Mouse (Mus musculus) kidney, postnatal 0 days (tissue): Measurements from ENCODE around the gene Wdr83os. TPM values are rescaled to one million over a fixed set of nuclear protein-coding genes. Genes with fewer than 3 reads are reported as not detected.
"Not testable (repeated sequence)": the region's sequence is repeated elsewhere in the genome, so short reads cannot be mapped to it uniquely, and the experiment has no call there.

Experiments
- ATAC-seq: fragments of 200-750 bp; cut with Nextera tagmentation; replicated peaks from 2 replicates; pipeline ENCODE4 v1.8.0; 2017; ENCODE audit warnings: low read depth, moderate number of reproducible peaks, moderate TSS enrichment, moderate library complexity; ENCODE audit not compliant: low FRiP score
- DNase-seq: peaks from one replicate; pipeline ENCODE4 v3.0.0-alpha.2; 2016; ENCODE audit warnings: low spot score
- H3K27ac ChIP-seq: fragments of 300-500 bp; sonication (generic); 2 replicates; pipeline ENCODE4 v1.5.1; 2014; ENCODE audit warnings: mild to moderate bottlenecking
- H3K27me3 ChIP-seq: fragments of 300-500 bp; sonication (generic); 2 replicates; pipeline ENCODE4 v1.6.1; 2014; ENCODE audit warnings: low read length, mixed read lengths; ENCODE audit not compliant: insufficient read depth
- H3K36me3 ChIP-seq: fragments of 300-500 bp; sonication (generic); 2 replicates; pipeline ENCODE4 v1.6.1; 2014; ENCODE audit warnings: low read length, mixed read lengths; ENCODE audit not compliant: insufficient read depth
- H3K4me1 ChIP-seq: fragments of 300-500 bp; sonication (generic); replicated peaks from 2 replicates; pipeline ENCODE4 v1.6.1; 2014; ENCODE audit warnings: antibody characterized with exemption, low read length, mixed read lengths; ENCODE audit not compliant: insufficient read depth
- H3K4me2 ChIP-seq: fragments of 300-500 bp; sonication (generic); 2 replicates; pipeline ENCODE4 v1.6.1; 2014; ENCODE audit warnings: mild to moderate bottlenecking, low read length, moderate library complexity, mixed read lengths
- H3K4me3 ChIP-seq: fragments of 300-500 bp; sonication (generic); replicated peaks from 2 replicates; pipeline ENCODE4 v1.5.1; 2014; ENCODE audit warnings: low read depth, low read length
- H3K9ac ChIP-seq: fragments of 300-500 bp; sonication (generic); 2 replicates; pipeline ENCODE4 v1.6.1; 2014; ENCODE audit warnings: low read depth, low read length
- H3K9me3 ChIP-seq: fragments of 300-500 bp; sonication (generic); replicated peaks from 2 replicates; pipeline ENCODE4 v1.6.1; 2016; ENCODE audit warnings: low read length, inconsistent platforms, mixed read lengths
- CTCF ChIP-seq: IDR thresholded peaks from 2 replicates; pipeline ENCODE4 v1.5.1; 2016; ENCODE audit warnings: antibody characterized with exemption, low read depth, mild to moderate bottlenecking, moderate library complexity
- WGBS: fragments of 180-500 bp; shearing (Covaris S2); extraction: QIAGEN DNeasy Blood & Tissue Kit; methylation state at CpG from one replicate; pipeline ENCODE4 v1.1.7; 2014; 5-methylcytosine and 5-hydroxymethylcytosine counted together
- polyA plus RNA-seq: library from polyadenylated mRNA; unstranded; fragments of >200 nt; fragmentation: Nextera tagmentation; extraction: Ambion mirVana; gene quantifications from 2 replicates; pipeline ENCODE4 v1.2.1, GENCODE M21; 2015

Gene Wdr83os
- polyA plus RNA-seq, 1 experiment from 2014 or later, result 152 TPM

DNA sequence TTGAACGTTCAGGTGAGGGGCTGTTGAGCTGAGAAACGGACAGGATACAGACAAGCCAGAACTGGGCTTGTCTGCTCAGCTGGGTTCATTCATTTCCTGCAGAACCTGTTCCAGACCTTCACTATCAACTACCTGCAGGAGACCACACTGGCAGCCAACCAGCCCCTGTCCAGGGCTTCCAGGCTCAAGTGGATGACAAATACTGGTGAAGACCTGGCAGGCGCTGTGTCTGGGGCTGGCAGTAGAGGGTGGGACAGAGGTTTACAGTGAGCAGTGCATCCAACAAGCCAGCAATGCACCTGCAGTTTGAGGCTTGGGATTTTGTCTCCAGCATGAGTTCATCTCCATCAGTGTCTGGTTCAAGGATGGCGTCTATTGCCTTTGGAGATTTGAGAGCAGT is 16.3 kb downstream of the Wdr83os start:
- ATAC-seq (no peak), DNase-seq (no peak)
- H3K27ac ChIP-seq, result no peak overlapping the region
- H3K9ac ChIP-seq, result no peak overlapping the region
- no peak overlapping the region for H3K4me3 ChIP-seq
- TF ChIP-seq CTCF, result no peak
- WGBS, result 88% methylated on average over 4 of the region's 4 CpGs
- H3K27me3 ChIP-seq, result no peaks in the 10 kb centered on the region
- H3K4me2 ChIP-seq, result no peak overlapping the region
- no peaks in the 10 kb centered on the region for H3K9me3 ChIP-seq
- H3K36me3 ChIP-seq, result peaks cover 40% of the 10 kb centered on the region
- H3K4me1 ChIP-seq, result no peaks in the 10 kb centered on the region

GRCm38 (mm10) chr8:85100076-85100665 is 19.6 kb downstream of the Wdr83os start:
- Histone ChIP-seq H3K9ac (no peak overlapping the region), H3K27ac (no peak overlapping the region), H3K36me3 (peaks cover 26% of the 10 kb centered on the region), H3K4me3 (no peak overlapping the region), H3K4me1 (no peaks in the 10 kb centered on the region), H3K4me2 (no peak overlapping the region), H3K9me3 (no peaks in the 10 kb centered on the region), H3K27me3 (no peaks in the 10 kb centered on the region)
- WGBS, result 89% methylated on average over 4 of the region's 4 CpGs
- DNase-seq (no peak), ATAC-seq (no peak)
- TF ChIP-seq CTCF, result no peak

- ATAC-seq, result no peak
- WGBS, result 95% methylated on average over 10 of the region's 10 CpGs
- H3K4me2 ChIP-seq, result no peak overlapping the region
Observed at GRCm38 (mm10) chr8:85113241-85113640, 32.7 kb downstream of the Wdr83os start.

GRCm38 (mm10) chr8:85115501-85115900 is 35.0 kb downstream of the Wdr83os start:
- WGBS, result 84% methylated on average over 4 of the region's 4 CpGs
- ATAC-seq (no peak), DNase-seq (no peak)
- TF ChIP-seq CTCF, result no peak
- no peaks in the 10 kb centered on the region for H3K9me3 ChIP-seq
- peaks cover 8% of the 10 kb centered on the region for H3K36me3 ChIP-seq
- no peak overlapping the region for H3K27ac ChIP-seq
- no peaks in the 10 kb centered on the region for H3K27me3 ChIP-seq
- H3K9ac ChIP-seq, result no peak overlapping the region
- H3K4me2 ChIP-seq, result no peak overlapping the region
- no peak overlapping the region for H3K4me3 ChIP-seq
- no peaks in the 10 kb centered on the region for H3K4me1 ChIP-seq

More at GRCm38 (mm10) chr8:85113241-85113640, 32.7 kb downstream of the Wdr83os start:
- no peak for DNase-seq
- no peak overlapping the region for H3K4me3 ChIP-seq
- no peaks in the 10 kb centered on the region for H3K4me1 ChIP-seq
- H3K27ac ChIP-seq, result no peak overlapping the region
- no peak overlapping the region for H3K9ac ChIP-seq
- H3K36me3 ChIP-seq, result peaks cover 19% of the 10 kb centered on the region
- no peak for TF ChIP-seq CTCF
- H3K9me3 ChIP-seq, result no peaks in the 10 kb centered on the region
- H3K27me3 ChIP-seq, result no peaks in the 10 kb centered on the region

DNA sequence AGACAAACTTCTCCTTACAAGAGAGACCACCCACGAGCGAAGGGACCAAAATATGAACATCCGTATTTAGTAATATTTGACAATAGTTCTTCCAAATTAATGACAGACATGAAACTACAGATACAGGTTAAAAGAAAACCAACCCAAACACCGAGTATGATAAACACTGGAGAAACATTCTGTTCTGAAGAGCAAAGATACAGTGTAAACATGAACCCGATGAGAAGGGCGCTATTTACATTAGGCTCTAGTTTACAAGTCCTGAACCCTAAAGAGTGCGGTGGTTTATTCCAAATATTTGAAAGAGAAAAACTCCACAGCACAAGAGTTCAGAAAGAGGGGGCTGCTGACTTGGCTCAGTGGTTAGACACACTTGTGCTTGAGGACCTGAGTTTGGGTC is 36.4 kb downstream of the Wdr83os start:
- ATAC-seq (no peak), DNase-seq (no peak)
- Histone ChIP-seq H3K27ac (no peak overlapping the region), H3K36me3 (no peaks in the 10 kb centered on the region), H3K4me1 (no peaks in the 10 kb centered on the region), H3K27me3 (no peaks in the 10 kb centered on the region), H3K9ac (no peak overlapping the region), H3K4me3 (no peak overlapping the region), H3K4me2 (no peak overlapping the region), H3K9me3 (no peaks in the 10 kb centered on the region)
- 88% methylated on average over 7 of the region's 7 CpGs for WGBS
- TF ChIP-seq CTCF, result no peak

- Histone ChIP-seq H3K9me3 (no peaks in the 10 kb centered on the region), H3K4me1 (no peaks in the 10 kb centered on the region), H3K36me3 (no peaks in the 10 kb centered on the region), H3K4me2 (peak overlapping the region; percentile 82), H3K9ac (peak overlapping the region; percentile 73), H3K27me3 (no peaks in the 10 kb centered on the region), H3K27ac (peak overlapping the region; percentile 77), H3K4me3 (peak overlapping the region; percentile 65)
- DNase-seq (peak; percentile 92), ATAC-seq (peak; percentile 92)
- 6% methylated on average over 37 of the region's 37 CpGs for WGBS
- peak; percentile 59; the same call in 1 of the 2 replicates for TF ChIP-seq CTCF
Observed at GRCm38 (mm10) chr8:85119052-85119981, 38.8 kb downstream of the Wdr83os start.

GRCm38 (mm10) chr8:85120251-85120650 is 39.7 kb downstream of the Wdr83os start:
- WGBS, result 78% methylated on average over 5 of the region's 5 CpGs
- not testable (repeated sequence) for H3K9me3 ChIP-seq, H3K9ac ChIP-seq, H3K36me3 ChIP-seq, DNase-seq, H3K27ac ChIP-seq, H3K27me3 ChIP-seq, H3K4me3 ChIP-seq, ATAC-seq, H3K4me2 ChIP-seq, H3K4me1 ChIP-seq
